In the genomic region with DNA sequence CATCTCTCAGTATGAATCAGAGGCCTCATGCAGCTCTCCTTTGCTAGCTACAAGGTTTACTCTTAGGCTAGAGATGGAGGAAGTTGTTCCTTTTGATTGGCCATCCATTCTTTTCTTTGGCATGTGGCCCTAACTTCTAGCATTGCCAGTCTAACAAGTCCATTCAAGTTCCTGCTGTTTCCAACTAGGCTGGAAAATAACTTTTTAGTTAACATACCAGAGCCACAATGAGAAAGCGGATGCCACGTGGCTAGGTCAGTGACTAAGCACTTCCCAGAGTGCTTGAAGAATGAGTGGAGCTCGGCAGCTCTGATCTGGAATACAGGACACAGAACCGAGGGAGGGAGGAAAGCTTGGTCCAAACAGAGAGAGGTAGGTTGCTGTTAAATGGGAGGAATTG, we compare ENCODE assay signal across 10 mouse cellular contexts. TPM values are rescaled to one million over a fixed set of nuclear protein-coding genes. Genes with fewer than 3 reads are reported as not detected.
DNase-seq lines count a peak whose midpoint lies in the region; ATAC-seq and TF ChIP-seq lines count a peak whose summit lies in the region.
"Had no signal": no experiment of that assay in that cellular context is flagged by ENCODE, and none has a peak within 500 bp of the region (broad histone marks: within the 10 kb centered on the region; RNA-seq: fewer than 3 reads in every experiment).

No protein-coding gene starts in this region.

- H3K9me3 ChIP-seq in heart, postnatal 0 days (replicated peaks; ENCODE audit: control insufficient read depth, low read length), result no peaks in the 10 kb centered on the region
- H3K9me3 ChIP-seq in heart, embryonic 12.5 days (replicated peaks), result no peaks in the 10 kb centered on the region
- H3K9me3 ChIP-seq: limb, embryonic 12.5 days; midbrain, embryonic 12.5 days had no signal

- H3K4me2 ChIP-seq in heart, postnatal 0 days (ENCODE audit: low read depth, low read length), result no peak overlapping the region
- no peak overlapping the region for H3K4me2 ChIP-seq in heart, embryonic 12.5 days
- H3K4me2 ChIP-seq: limb, embryonic 12.5 days; midbrain, embryonic 12.5 days had no signal

- TF ChIP-seq CTCF in heart, postnatal 0 days (IDR thresholded peaks at IDR 0.05; ENCODE audit: low read depth), result no peak

- H3K36me3 ChIP-seq in heart, postnatal 0 days (replicated peaks; ENCODE audit: control insufficient read depth, insufficient read depth, low read length), result peaks cover 62% of the 10 kb centered on the region
- peaks cover 72% of the 10 kb centered on the region for H3K36me3 ChIP-seq in heart, embryonic 12.5 days

- H3K27ac ChIP-seq in heart, postnatal 0 days (ENCODE audit: low read depth), result no peak overlapping the region
- no peak overlapping the region for H3K27ac ChIP-seq in heart, embryonic 12.5 days (ENCODE audit: poor library complexity, severe bottlenecking)
- H3K27ac ChIP-seq: limb, embryonic 12.5 days; midbrain, embryonic 12.5 days had no signal

- H3K4me3 ChIP-seq in heart, postnatal 0 days (ENCODE audit: low read depth, low read length), result no peak overlapping the region
- H3K4me3 ChIP-seq in heart, embryonic 12.5 days, result no peak overlapping the region
- H3K4me3 ChIP-seq: limb, embryonic 12.5 days; midbrain, embryonic 12.5 days had no signal

- ATAC-seq in heart, postnatal 0 days (ENCODE audit: insufficient read depth, low read depth), result 0 out of 2 replicates have a peak, but pooled peaks have one; percentile 30
- no peak for ATAC-seq in heart, embryonic 12.5 days (ENCODE audit: insufficient number of reproducible peaks, low FRiP score)
- ATAC-seq in frontal cortex, adult (ENCODE audit: low TSS enrichment), result no peak

- H3K4me1 ChIP-seq in heart, postnatal 0 days (ENCODE audit: control insufficient read depth, insufficient read depth), result no peaks in the 10 kb centered on the region
- H3K4me1 ChIP-seq in heart, embryonic 12.5 days (replicated peaks), result no peaks in the 10 kb centered on the region
- H3K4me1 ChIP-seq: limb, embryonic 12.5 days; midbrain, embryonic 12.5 days had no signal

- TF ChIP-seq EP300 in heart, postnatal 0 days (IDR thresholded peaks at IDR 0.05; ENCODE audit: low read depth), result no peak

- no peaks in the 10 kb centered on the region for H3K27me3 ChIP-seq in heart, postnatal 0 days (ENCODE audit: control insufficient read depth, insufficient read depth, low read length)
- H3K27me3 ChIP-seq in heart, embryonic 12.5 days (replicated peaks), result no peaks in the 10 kb centered on the region
- H3K27me3 ChIP-seq: limb, embryonic 12.5 days; midbrain, embryonic 12.5 days had no signal

- peak; percentile 6 for DNase-seq in heart, postnatal 0 days (ENCODE audit: low spot score)
- DNase-seq in Muller cell, postnatal 12 days (ENCODE audit: inconsistent ontology term), result peak; percentile 96
- peak; percentile 86 for DNase-seq in kidney, adult 9 months
- peak; percentile 20 to 42 for DNase-seq in lung, postnatal 4 days
- no peak for DNase-seq in T-cell, adult 2 months (ENCODE audit: low spot score)
- DNase-seq in MN1 (ENCODE audit: low spot score), result no peak

- 69% methylated on average over 4 of the region's 4 CpGs for WGBS in heart, postnatal 0 days
- WGBS in heart, embryonic 12.5 days, result 72% methylated on average over 4 of the region's 4 CpGs

- H3K9ac ChIP-seq in heart, postnatal 0 days (replicated peaks; ENCODE audit: low read depth, low read length), result no peak overlapping the region
- H3K9ac ChIP-seq in heart, embryonic 12.5 days, result no peak overlapping the region
- H3K9ac ChIP-seq: limb, embryonic 12.5 days; midbrain, embryonic 12.5 days had no signal

RNA-seq across cellular contexts. Expression of a gene that starts 14.7 kb away (rescaled TPM):
- 0.15 TPM in 1 of 2 replicates, not detected in the other for total RNA-seq in heart, postnatal 0 days (2014; rRNA removed; ENCODE audit: low replicate concordance)
- 0.07 TPM in 1 of 2 replicates, not detected in the other for polyA plus RNA-seq in heart, postnatal 0 days (2015; fragmentation: Nextera tagmentation; extraction: Ambion mirVana)
- polyA plus RNA-seq in heart, embryonic 12.5 days (2016; fragmentation: Nextera tagmentation; extraction: Ambion mirVana), result not detected in 2 replicates
- polyA plus RNA-seq: limb, embryonic 12.5 days had no signal

RNA-seq across cellular contexts. Expression of a gene that starts 52.7 kb away (rescaled TPM):
- 61.2 and 79.7 TPM in 2 replicates for total RNA-seq in heart, postnatal 0 days (2014; rRNA removed; ENCODE audit: low replicate concordance)
- 57.8 and 66.6 TPM in 2 replicates for polyA plus RNA-seq in heart, postnatal 0 days (2015; fragmentation: Nextera tagmentation; extraction: Ambion mirVana)
- 119 and 122 TPM in 2 replicates for polyA plus RNA-seq in heart, embryonic 12.5 days (2016; fragmentation: Nextera tagmentation; extraction: Ambion mirVana)

Comparison
In these comparisons a context has a peak if more than half of its experiments do, and no peak if none do; other contexts are left out.
1. DNase-seq: peak in heart, postnatal 0 days (single experiment), Muller cell, postnatal 12 days (single experiment), kidney, adult 9 months (single experiment) and lung, postnatal 4 days (2 of 2); none in T-cell, adult 2 months (single experiment) and MN1 (single experiment).